Mouse (Mus musculus) layer of hippocampus, adult 11-12 months (tissue): ENCODE results near the gene Maml2.

Experiments used
- DNase-seq: peaks from one replicate; pipeline ENCODE4 v3.0.0; 2022; ENCODE audit warnings: low spot score

Gene Maml2

DNA sequence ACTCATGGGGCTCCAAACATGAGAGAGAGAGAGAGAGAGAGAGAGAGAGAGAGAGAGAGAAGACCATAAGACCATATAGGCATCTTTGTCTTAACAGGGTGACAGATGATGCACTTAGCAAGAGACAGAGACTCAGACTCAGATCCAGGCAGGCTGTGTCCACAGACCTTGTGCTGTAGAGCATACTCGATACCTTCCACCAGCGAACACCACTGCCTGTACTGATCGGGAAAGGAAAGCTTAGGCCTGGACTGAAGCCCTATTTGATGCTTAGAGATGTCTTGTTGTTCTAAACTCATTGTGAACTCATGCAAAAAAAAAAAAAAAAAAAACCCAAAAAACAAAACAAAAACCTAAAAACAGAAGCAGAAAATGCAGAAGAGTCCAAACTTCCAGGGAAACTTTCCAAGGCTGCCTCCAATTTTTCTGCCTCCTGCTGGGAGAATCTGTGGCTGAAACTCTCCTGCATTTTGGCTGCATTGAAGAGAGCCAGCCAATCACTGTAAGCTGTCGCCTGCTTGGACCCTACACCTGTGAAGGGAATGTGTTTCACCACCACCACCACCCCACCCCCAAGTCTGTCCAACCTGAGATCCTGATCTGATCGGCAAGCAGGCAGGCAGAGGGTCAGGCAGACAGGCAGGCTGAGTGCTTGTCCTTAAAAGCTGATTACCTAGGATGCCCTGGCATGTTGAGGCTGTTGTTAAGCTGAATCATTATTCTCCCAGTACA is 268.6 kb downstream of the Maml2 start:
- no peak for DNase-seq

DNA sequence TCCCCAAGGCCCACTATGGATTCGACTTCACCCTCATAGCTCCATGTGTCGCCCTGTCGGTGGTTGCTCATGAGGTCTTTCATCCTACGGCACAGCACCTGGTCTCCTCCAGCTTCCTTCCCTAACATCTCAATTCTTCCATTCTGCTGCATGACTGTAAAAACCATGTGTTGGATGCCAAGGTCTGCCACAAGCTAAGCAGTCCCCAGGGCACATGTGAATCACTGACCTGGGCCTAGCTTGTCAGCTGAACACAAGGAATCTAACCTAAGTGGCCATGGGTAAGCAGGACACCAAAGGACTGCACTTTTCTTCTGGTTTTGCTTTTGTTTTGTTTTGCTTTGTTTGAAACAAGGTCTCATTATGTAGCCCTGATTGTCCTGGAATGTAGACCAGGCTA is 271.3 kb downstream of the Maml2 start:
- DNase-seq, result no peak

DNA sequence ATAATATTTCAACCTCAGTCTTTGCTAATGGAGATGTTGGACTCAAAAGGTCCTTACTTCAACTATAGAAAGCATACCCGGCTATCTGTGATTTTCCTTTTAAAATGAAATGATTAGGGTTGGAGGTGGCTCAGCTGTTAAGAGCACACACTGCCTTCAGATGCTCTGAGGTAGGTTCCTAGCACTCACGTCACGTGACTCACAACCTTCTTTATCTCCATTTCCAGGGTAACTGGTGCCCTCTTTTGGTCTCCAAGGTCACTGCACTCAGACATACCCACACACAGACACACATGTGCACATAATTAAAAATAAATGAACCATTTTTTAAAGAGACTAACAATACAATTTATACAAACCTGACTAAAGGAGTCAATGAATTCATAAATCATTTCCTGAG is 275.1 kb downstream of the Maml2 start:
- no peak for DNase-seq

DNA sequence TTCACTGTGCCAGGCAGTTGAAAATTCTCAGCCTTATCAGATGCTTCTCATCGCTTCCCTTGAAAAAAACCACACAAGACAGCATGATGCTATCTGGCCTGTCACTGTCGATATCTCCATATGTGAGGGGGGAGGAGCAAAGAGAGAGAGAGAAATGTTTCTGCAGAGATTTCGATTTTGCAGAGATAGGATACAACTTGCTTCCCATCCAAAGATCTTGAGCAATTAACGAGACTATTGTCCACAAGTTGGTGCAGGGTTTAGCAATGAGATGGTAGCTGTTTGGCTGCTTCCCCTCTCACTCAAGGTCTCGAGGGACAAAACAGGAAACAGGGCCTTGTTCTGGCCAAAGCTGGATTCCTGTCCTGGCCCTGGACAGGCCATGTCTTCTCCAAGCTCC is 276.3 kb downstream of the Maml2 start:
- no peak for DNase-seq

DNA sequence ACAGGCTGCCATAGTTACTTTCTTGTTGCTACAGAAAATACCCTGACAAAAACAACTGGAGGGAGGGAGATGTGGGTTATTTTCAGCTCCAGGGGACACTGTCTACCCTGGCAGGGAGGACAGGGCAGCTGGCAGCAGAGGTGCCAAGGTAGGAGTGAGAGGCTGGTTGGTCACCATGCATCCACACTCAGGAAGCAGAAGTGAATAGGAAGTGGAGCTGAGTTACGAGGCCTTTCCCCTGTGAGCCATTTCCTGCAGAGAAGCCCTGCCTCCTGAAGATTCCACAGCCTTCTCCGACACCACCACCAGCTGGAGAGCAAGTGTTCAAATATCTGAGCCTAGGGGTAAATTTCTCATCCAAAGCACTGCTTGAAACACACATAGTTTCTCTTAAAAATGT is 277.2 kb downstream of the Maml2 start:
- DNase-seq, result no peak

DNA sequence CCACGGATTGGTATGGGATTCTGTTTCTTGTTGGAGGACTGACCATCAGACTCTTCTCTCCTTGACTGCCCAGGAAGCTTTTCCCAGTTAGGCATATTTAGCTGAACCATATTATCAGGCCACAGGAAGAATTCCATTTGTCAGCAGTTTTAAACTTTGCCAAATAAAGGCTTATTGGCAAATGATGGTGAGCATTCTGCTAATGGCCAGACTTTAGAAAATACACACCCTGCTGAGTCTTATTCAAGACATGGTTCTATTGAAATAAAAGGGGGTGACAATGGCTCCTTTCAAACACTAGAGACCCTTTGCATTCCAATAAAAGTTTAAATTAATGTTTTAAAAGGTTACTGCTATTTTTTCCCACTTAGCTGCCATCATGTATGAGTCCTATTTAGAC is 279.4 kb downstream of the Maml2 start:
- no peak for DNase-seq

DNA sequence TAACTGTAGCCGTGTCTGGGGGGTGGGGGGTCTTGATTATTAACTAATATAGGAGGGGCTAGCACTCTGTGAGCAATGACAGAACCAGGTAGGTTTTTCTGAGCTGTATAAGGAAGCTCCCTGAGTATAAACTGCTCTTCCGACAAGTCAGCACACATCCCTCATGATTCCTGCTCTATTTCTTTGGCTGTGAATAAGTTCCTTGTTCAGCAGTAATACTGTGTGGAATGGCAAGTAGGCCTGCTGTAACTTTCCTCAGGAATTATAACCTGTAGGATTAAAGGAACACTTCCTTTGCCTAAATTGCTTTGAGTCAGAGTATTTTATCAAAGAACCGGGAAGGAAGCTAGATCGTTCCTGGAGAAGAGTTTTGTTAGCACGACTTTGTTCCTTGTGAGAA is 283.4 kb downstream of the Maml2 start:
- no peak for DNase-seq

DNA sequence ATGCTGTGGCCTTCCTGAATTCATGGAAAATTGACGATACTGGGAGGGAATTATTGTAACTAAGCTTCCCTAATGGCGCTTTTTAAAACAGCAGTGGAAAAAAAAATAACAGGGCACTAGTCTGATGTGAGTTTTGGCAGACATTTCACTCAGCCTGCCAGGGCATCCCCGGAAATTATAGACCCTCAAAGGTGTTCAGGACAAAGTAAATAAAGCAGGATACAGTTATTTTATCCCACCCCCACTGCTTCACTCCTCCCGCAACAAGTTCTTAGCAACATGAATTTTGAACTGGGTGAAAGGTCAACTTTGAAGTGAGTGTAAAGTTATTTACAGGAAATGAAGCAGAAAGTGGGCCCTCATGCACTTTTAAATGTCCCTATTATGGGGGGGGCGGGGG is 286.2 kb downstream of the Maml2 start:
- DNase-seq, result no peak

DNA sequence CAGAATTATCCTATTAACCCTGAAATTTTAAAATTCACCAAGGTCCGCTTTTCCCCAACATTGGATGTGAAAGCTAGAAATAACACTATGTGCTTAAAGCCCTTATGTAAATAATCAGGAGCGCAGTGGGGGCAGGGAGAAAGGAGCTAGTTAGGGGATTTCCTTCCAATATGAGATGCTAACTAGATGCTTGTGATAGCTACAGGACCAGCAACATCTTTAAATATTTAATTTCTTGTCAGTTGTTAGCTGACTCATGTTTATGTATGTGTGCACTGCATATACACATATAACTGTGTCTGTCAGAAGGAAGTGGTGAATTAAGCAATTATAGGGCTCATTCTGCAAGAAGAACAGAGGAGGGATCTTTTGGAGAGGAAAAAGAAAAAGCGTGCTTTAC is 286.7 kb downstream of the Maml2 start:
- DNase-seq, result no peak

DNA sequence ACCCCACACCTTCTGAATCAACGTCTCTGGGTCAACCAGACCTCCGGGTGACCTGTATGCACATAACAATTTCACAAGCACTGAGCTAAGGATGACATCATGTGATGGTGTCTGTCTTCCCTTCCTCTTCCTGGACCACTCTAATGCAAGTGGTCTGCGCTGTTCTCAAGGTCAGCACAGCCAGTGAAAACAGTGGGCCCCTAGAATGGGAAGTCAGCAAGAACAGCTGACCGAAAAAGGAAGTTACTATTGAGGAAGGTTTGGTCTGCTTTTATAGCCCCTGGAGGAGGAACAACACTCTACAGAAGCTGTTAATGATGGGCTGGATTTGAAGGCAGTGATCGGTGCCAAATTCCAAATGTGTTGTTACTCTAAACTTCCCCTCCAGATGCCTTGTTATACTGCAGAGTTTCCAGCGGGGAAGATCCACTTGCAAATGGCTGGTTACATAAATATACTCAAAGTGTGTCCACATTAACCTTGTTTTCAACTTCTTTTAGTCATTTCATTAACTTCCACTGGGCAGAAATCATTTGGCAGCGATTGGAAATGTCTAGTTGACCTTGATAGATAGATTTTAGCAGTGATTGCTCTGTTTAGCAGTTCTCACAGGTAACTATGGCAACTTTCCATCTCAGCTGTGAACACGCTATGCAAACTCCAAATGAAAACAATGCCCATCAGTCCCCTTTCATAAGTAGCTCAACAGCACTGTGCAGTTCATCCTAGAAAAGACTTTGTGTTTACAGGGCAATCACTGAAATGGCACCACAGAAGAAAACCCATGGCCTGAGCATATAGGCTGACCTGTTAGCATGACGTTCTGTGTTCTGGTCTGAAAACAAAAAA is 289.6 kb downstream of the Maml2 start:
- DNase-seq, result peak; percentile 66

DNA sequence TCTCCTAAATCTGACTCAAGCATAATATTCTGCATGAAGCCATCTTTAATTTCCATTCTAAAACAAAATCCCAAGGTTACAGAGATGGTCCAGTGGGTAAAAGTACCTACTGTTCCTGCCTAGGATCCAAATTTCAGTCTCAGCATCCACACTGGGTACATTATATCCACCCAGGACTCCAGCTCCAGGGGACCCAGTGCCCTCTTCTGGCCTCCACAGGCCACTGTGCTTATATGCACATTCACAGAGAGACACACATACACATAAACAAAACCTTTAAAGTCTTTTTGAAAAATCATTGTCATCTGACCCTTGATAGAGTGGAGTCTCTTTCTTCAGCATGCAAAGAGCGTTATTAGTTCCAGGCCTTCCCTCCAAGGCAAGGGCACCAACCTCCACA is 291.0 kb downstream of the Maml2 start:
- no peak for DNase-seq

DNA sequence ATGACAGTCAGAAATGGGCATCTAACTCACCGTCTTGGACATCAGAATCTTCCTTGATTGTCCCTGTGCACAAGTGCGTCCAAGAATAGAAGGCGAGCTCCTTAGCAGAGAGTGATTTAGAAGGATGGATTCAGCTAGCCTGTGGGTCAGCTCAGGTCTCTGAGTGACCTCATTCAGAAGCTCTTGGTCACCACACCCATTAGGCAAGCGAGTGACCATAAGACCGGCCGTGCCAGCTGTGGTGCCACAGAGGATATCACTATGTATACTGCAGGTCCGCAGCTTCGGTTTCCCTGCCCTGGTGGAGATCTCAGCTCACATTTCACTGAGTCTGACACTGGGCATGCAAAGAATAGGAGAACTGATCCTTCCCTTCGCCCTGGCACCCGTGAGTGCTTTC is 294.9 kb downstream of the Maml2 start:
- DNase-seq, result no peak

DNA sequence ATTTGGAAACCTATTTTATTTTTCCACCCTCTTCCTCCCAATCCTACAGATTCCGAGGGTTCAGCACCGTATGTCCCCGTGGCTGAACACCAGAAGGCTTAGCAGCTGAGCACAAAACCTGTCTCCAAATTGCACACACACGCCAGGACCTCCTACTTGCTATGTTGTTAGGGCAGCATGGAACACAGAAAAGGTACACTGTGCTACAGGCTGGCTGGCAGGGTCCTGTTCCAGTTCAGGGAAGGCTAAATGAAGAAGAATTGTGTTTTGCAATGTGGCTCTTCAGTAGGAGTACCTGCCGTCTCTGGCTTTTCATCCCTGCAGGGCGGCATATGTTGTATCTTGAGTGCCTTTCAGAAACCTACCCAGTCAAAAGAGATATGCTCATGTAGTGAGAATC is 300.0 kb downstream of the Maml2 start:
- peak; percentile 77 for DNase-seq

DNA sequence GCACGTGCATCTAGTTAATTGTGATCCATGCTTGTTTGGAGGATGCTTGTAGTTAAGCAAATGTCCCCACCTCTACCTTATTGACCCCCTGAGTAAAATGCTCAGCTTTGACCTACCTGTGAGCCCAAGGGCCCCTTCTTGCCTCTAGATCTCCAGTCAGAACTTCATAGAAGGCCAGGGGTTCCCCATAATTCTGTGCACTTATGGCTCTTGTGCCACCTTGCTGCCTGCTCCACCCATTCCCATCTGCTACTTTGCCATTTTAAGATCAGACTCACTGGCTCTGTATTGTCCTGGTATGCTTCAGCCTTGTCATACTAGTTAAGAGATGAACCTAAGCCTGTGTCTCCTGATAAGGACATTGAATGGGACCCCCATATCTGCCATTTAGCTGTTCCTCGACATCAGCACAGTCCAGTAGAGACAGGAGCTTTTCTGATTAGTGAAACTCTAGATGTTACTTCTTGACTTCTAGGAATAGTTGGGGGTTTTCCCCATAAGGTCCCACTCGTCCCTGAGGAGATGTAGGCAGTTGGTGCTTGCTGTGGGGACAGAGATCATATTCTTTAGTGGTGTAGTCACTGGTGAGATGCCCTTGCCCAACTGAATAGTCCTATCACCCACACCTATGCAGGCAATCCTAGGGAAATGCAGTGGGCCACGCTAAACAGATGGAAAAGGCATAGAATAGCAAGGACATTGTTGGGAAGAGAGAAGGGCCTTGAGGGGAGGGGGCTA is 301.0 kb downstream of the Maml2 start:
- no peak for DNase-seq

DNA sequence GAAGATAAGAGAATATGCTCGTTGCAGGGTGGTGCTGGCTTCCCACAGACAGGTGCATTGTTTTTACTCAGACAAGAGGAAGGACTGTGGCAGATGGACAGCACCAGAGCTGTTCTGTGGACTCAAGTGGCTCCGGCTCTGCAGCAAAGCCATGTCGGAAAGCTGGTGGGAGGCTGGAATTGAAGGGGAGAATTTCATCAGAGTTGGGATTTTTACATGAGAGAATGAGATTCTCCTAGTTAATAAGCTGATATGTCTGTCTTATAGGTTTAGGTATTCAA is 301.5 kb downstream of the Maml2 start:
- no peak for DNase-seq

DNA sequence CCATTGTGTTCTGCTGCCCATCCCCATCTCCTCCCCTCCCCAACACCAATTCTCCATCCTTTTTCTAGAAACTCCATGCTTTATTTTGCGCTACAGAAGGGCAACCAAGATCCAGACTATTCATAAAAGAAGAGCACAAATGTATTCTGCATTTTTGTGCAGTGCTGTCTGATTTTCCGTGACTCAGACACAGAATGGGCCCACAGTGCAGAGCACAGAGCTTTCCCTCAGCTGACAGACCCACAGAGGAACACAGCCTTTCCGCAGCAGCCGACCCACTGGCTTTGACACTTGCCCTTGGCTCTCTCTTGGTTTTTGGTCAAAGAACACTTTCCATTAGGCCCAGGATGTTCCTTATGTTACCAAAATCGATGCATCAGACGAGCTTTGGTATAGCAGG is 302.0 kb downstream of the Maml2 start:
- DNase-seq, result no peak

DNA sequence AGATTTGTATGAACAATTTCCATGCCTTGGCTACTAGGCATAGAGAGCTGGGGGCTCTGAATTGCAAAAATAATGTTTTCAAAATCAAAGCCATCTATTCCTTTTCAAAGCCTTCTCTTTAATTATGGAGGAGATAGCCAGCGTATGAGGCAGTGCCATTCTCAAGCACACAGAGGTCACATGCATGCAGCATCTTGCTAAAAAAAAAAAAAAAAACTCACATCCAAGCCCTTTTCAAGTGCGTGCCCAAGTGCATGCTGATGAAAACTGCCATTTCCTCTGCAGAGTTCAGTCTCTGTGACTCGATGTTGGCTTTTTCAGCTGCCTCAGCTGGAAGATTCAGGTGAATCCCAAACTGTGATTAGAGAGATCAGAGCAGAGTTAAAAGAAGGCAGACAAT is 304.0 kb downstream of the Maml2 start:
- no peak for DNase-seq

DNA sequence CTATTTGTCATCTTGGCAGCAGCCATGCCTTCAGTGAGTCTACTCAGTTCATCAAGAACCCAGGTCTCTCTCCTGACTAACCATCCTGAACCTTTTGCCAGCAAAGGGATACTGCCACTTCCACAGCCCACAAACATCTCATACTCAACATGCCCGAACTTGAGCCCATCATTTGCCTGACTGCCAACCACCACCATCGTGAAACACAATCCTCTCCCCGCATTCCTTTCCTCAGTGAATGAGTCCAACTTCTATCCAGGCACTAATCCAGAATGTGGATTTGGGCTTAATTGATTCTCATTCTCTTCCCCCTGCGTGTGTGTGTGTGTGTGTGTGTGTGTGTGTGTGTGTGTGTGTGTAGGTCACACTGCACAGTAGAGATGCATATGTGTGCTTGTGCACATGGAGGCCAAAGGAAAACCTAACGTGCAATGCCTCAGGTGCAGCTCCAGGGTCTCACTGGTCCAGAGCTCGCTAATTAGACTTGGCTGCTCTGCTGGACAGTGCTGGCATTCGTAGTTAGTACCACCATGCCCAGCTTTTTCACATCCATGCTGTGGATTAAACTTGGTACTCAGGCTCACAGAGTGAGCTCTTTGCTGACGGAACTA is 305.9 kb downstream of the Maml2 start:
- DNase-seq, result no peak

DNA sequence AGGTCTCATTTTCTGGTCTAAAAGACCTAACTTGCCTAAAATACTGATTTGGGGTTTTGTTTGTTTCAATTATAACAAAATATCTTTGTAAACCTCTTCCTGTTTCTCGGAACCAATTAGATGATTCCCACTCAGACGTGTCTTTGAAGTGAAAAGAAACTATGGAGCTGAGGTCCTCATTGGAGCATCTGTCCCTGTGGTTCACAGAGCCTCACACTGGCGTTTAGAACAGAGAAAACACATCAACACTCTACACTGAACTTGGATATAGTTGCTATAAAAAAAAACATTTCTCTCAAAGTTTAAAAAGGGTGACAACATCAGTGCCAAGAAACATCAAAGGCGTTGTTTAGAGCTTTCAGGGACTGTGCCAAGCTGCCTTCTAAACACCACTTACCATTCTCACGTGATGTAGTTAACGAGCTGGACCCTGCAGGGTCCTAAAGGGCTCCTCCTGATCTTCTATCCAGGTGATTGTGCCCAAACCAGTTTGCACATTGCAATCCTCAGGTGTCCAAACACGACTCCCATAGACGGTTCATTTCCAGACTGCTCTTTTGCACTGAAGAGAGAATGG is 309.9 kb downstream of the Maml2 start:
- no peak for DNase-seq

DNA sequence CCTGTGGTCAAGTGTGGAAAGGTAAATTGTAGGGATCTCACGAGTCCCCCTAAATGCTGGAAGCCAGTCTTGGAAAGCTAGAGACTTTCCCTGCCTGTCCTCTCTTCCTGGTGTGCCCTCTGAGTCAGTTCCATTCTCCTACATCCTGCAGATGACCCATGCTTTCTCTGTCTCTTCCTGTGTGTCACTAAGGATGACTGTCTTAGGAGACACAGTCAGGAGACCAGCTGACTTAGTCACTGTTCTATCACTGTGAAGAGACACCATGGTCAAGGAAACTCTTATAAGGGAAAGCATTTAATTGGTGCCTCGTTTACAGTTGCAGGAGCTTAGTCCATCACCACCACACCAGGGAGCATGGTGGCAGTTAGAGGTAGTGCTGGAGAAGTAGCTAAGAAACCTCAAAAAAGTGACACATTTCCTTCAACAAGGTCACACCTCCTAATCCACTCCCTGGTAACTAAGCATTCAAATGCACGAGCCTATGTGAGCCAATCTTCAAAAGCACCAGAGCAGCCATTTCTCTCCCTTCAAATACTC is 310.8 kb downstream of the Maml2 start:
- DNase-seq, result no peak

DNA sequence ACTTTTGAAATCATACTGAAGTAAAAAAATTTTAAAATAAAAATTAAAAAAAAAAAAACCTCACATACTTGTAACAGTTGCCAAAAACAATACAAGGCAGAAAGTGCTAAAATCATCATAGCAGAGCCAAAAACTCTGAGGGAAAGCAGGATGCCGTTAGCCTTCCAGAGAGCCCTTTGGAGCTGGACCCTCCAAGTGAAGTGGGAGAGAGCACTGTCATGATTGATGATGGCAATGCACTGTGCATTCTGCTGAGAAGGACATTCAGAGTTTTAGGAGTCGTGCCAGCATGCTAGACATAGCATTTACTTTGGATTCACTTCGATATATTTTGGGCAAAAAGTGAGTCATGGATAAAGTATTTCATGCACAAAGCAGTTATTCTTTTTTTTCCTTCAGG is 313.8 kb downstream of the Maml2 start:
- DNase-seq, result no peak

DNA sequence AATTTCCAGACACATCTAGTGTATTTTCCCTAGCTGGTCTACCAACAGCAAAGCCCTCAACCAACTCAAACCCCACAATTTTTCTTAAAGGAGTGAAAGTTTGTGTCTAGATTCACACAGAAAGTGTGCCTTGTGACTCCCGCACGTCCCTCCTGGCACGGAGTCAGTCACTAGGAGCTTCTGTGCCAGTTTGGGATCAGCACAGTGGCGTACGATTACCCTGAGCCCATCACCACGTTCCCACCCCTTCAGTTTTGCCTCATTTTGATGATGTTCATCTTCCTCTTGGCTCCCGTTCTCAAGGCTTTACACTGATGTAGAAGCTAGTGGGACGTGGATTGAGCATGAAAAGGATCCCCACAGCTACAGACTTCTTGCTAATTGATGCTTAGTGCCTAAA is 314.6 kb downstream of the Maml2 start:
- no peak for DNase-seq
